Comparison of ENCODE assay signal across 14 mouse cellular contexts in the genomic region with DNA sequence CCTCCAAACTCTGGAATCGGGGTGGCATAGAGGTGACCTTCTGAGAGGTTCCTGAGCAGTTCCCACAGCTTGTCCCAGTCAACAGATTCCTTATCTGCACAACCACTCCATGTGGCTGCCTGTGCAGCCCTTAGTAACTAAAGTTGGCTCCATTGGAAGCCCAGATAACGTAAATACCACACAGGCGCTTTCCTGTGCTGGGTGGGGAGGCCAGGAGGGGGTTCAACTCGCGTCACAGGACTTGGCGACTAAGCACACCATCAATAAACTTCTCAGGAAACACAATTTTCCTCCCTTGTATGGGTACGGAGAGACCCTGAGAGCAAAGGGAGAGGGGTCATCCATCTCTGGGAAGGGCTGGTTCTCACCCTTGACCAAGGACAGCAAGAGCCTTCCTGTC. TPM values are rescaled to one million over a fixed set of nuclear protein-coding genes. Genes with fewer than 3 reads are reported as not detected.
A peak's percentile ranks its signal among the peaks of the same experiment; 100 is the strongest.
DNase-seq lines count a peak whose midpoint lies in the region; ATAC-seq and TF ChIP-seq lines count a peak whose summit lies in the region.
"Had no signal": no experiment of that assay in that cellular context is flagged by ENCODE, and none has a peak within 500 bp of the region (broad histone marks: within the 10 kb centered on the region; RNA-seq: fewer than 3 reads in every experiment).

No protein-coding gene starts in this region.

- H3K36me3 ChIP-seq in heart, postnatal 0 days (replicated peaks; ENCODE audit: control insufficient read depth, insufficient read depth, low read length) = no peaks in the 10 kb centered on the region
- H3K36me3 ChIP-seq in stomach, embryonic 15.5 days = 0 out of 2 replicates have a peak, but pooled peaks cover 3% of the 10 kb centered on the region
- H3K36me3 ChIP-seq in neural tube, embryonic 15.5 days = no peaks in the 10 kb centered on the region
- H3K36me3 ChIP-seq: limb, embryonic 15.5 days had no signal

- H3K27me3 ChIP-seq in heart, postnatal 0 days (ENCODE audit: control insufficient read depth, insufficient read depth, low read length) = no peaks in the 10 kb centered on the region
- H3K27me3 ChIP-seq in stomach, embryonic 15.5 days (replicated peaks) = no peaks in the 10 kb centered on the region
- H3K27me3 ChIP-seq in neural tube, embryonic 15.5 days (replicated peaks) = no peaks in the 10 kb centered on the region
- H3K27me3 ChIP-seq: limb, embryonic 15.5 days had no signal

- peak overlapping the region; percentile 89 for H3K27ac ChIP-seq in heart, postnatal 0 days (ENCODE audit: low read depth)
- H3K27ac ChIP-seq in stomach, embryonic 15.5 days = peak overlapping the region; percentile 35; the same call in 1 of the 2 replicates
- H3K27ac ChIP-seq in neural tube, embryonic 15.5 days (replicated peaks) = no peak overlapping the region
- H3K27ac ChIP-seq: gastrocnemius, adult 2 months; hindbrain, postnatal 0 days; limb, embryonic 15.5 days had no signal

- no peak for TF ChIP-seq CTCF in heart, postnatal 0 days (IDR thresholded peaks at IDR 0.05; ENCODE audit: low read depth)

- peak; percentile 95 for DNase-seq in heart, adult 11 months
- DNase-seq in heart, postnatal 25 days (ENCODE audit: low spot score) = no peak
- DNase-seq in heart, postnatal 0 days (ENCODE audit: low spot score) = peak; percentile 88
- DNase-seq in lung, adult 18-20 months = peak; percentile 69 to 82
- DNase-seq in spleen, postnatal 4 days (ENCODE audit: low spot score in 2 of 2) = no peak
- DNase-seq in gastrocnemius, adult 18-20 months (ENCODE audit: low spot score) = no peak
- DNase-seq: cerebellum, adult 11 months; gastrocnemius, adult 2 months; thymus, postnatal 25 days had no signal

- no peak overlapping the region for H3K4me3 ChIP-seq in heart, postnatal 0 days (ENCODE audit: low read depth, low read length)
- no peak overlapping the region for H3K4me3 ChIP-seq in stomach, embryonic 15.5 days (replicated peaks)
- no peak overlapping the region for H3K4me3 ChIP-seq in neural tube, embryonic 15.5 days (replicated peaks)
- H3K4me3 ChIP-seq: gastrocnemius, adult 2 months; limb, embryonic 15.5 days had no signal

- H3K4me1 ChIP-seq in heart, postnatal 0 days (ENCODE audit: control insufficient read depth, insufficient read depth) = peaks cover 26% of the 10 kb centered on the region; the same call in 1 of the 2 replicates
- H3K4me1 ChIP-seq in stomach, embryonic 15.5 days = no peaks in the 10 kb centered on the region
- H3K4me1 ChIP-seq in neural tube, embryonic 15.5 days = no peaks in the 10 kb centered on the region
- H3K4me1 ChIP-seq: limb, embryonic 15.5 days had no signal

- no peak overlapping the region for H3K9ac ChIP-seq in heart, postnatal 0 days (replicated peaks; ENCODE audit: low read depth, low read length)
- H3K9ac ChIP-seq in stomach, embryonic 15.5 days = no peak overlapping the region
- H3K9ac ChIP-seq in neural tube, embryonic 15.5 days (replicated peaks) = no peak overlapping the region
- H3K9ac ChIP-seq: limb, embryonic 15.5 days had no signal

- no peak overlapping the region for H3K4me2 ChIP-seq in heart, postnatal 0 days (ENCODE audit: low read depth, low read length)
- no peak overlapping the region for H3K4me2 ChIP-seq in stomach, embryonic 15.5 days
- H3K4me2 ChIP-seq in neural tube, embryonic 15.5 days = no peak overlapping the region
- H3K4me2 ChIP-seq: limb, embryonic 15.5 days had no signal

- peak; percentile 89 for TF ChIP-seq EP300 in heart, postnatal 0 days (IDR thresholded peaks at IDR 0.05; ENCODE audit: low read depth)

- intact Hi-C loops in heart, postnatal 25 days (cut with DNase I) = no loop called here

- peak; percentile 94 for ATAC-seq in heart, postnatal 0 days (ENCODE audit: insufficient read depth, low read depth)
- ATAC-seq in stomach, embryonic 15.5 days (ENCODE audit: insufficient read depth, low FRiP score, low read depth) = peak; percentile 78
- ATAC-seq in neural tube, embryonic 15.5 days (ENCODE audit: low FRiP score) = no peak
- ATAC-seq: hindbrain, postnatal 0 days had no signal

- H3K9me3 ChIP-seq in heart, postnatal 0 days (replicated peaks; ENCODE audit: control insufficient read depth, low read length) = no peaks in the 10 kb centered on the region
- no peaks in the 10 kb centered on the region for H3K9me3 ChIP-seq in stomach, embryonic 15.5 days
- no peaks in the 10 kb centered on the region for H3K9me3 ChIP-seq in neural tube, embryonic 15.5 days (replicated peaks)
- H3K9me3 ChIP-seq: limb, embryonic 15.5 days had no signal

- WGBS in heart, postnatal 0 days = 12% methylated on average over 7 of the region's 7 CpGs
- 54% methylated on average over 7 of the region's 7 CpGs for WGBS in stomach, embryonic 15.5 days
- 74% methylated on average over 7 of the region's 7 CpGs for WGBS in neural tube, embryonic 15.5 days

RNA-seq across cellular contexts. Expression of a gene that starts 40.2 kb away (rescaled TPM):
- 10 to 100 TPM; 21.8 to 22.0 TPM for total RNA-seq in heart, postnatal 25 days (2021)
- total RNA-seq in heart, postnatal 0 days (2014; rRNA removed; ENCODE audit: low replicate concordance) = 38.9 and 56.7 TPM in 2 replicates
- polyA plus RNA-seq in heart, postnatal 0 days (2015; fragmentation: Nextera tagmentation; extraction: Ambion mirVana) = 13.8 and 15.2 TPM in 2 replicates
- 13.4 and 13.8 TPM in 2 replicates for polyA plus RNA-seq in stomach, embryonic 15.5 days (2015; fragmentation: Nextera tagmentation; extraction: Ambion mirVana)
- 5.7 and 6.7 TPM in 2 replicates for polyA plus RNA-seq in neural tube, embryonic 15.5 days (2015; fragmentation: Nextera tagmentation; extraction: Ambion mirVana)
- total RNA-seq in gastrocnemius, adult 18-20 months (2021) = 1 to 10 TPM; 3.9 to 6.5 TPM
- total RNA-seq: MEL had no signal

RNA-seq across cellular contexts. Expression of a gene that starts 59.0 kb away (rescaled TPM):
- total RNA-seq in heart, postnatal 25 days (2021) = 10 to 100 TPM; 31.9 to 41.0 TPM
- 59.9 and 144 TPM in 2 replicates for total RNA-seq in heart, postnatal 0 days (2014; rRNA removed; ENCODE audit: low replicate concordance)
- polyA plus RNA-seq in heart, postnatal 0 days (2015; fragmentation: Nextera tagmentation; extraction: Ambion mirVana) = 22.7 and 26.4 TPM in 2 replicates
- polyA plus RNA-seq in stomach, embryonic 15.5 days (2015; fragmentation: Nextera tagmentation; extraction: Ambion mirVana) = 37.7 and 45.5 TPM in 2 replicates
- 35.2 and 35.8 TPM in 2 replicates for polyA plus RNA-seq in neural tube, embryonic 15.5 days (2015; fragmentation: Nextera tagmentation; extraction: Ambion mirVana)
- 10 to 100 TPM; 19.3 to 23.7 TPM for total RNA-seq in gastrocnemius, adult 18-20 months (2021)

Comparison
In these comparisons a context has a peak if more than half of its experiments do, and no peak if none do; other contexts are left out.
1. DNase-seq: peak in heart, adult 11 months (single experiment), heart, postnatal 0 days (single experiment) and lung, adult 18-20 months (2 of 2); none in heart, postnatal 25 days (single experiment), spleen, postnatal 4 days (0 of 2) and gastrocnemius, adult 18-20 months (single experiment).